Mouse (Mus musculus) myocyte (in vitro differentiated cells): ENCODE measurements around the gene Gm6657. TPM values are rescaled to one million over a fixed set of nuclear protein-coding genes. Genes with fewer than 3 reads are reported as not detected.

ENCODE experiments used
- H3K27me3 ChIP-seq: one replicate; pipeline ENCODE4 v1.6.1; 2011; ENCODE audit not compliant: control insufficient read depth, insufficient read depth, insufficient read length
- H3K36me3 ChIP-seq: one replicate; pipeline ENCODE4 v1.6.1; 2011; ENCODE audit not compliant: control insufficient read depth, insufficient read depth
- H3K4me2 ChIP-seq: one replicate; pipeline ENCODE4 v1.6.1; 2011; ENCODE audit warnings: low read depth, control low read depth
- H3K4me3 ChIP-seq: one replicate; pipeline ENCODE4 v1.5.1; 2011; ENCODE audit warnings: mild to moderate bottlenecking, control low read depth, moderate library complexity
- H3K79me2 ChIP-seq: one replicate; pipeline ENCODE4 v1.6.1; 2011; ENCODE audit not compliant: control insufficient read depth, insufficient read depth
- H3ac ChIP-seq: one replicate; pipeline ENCODE4 v1.6.1; 2011; ENCODE audit not compliant: control insufficient read depth, insufficient read length
- CEBPB ChIP-seq: IDR thresholded peaks from 2 replicates; pipeline ENCODE4 v1.6.1; 2011; ENCODE audit warnings: mild to moderate bottlenecking, moderate library complexity; ENCODE audit not compliant: poor library complexity, insufficient read depth, severe bottlenecking
- E2F4 ChIP-seq: IDR thresholded peaks from one replicate; pipeline ENCODE4 v1.6.1; 2011; ENCODE audit warnings: mild to moderate bottlenecking, control low read depth, moderate library complexity; ENCODE audit not compliant: insufficient read depth
- MAX ChIP-seq: IDR thresholded peaks from one replicate; pipeline ENCODE4 v1.6.1; 2011; ENCODE audit warnings: low read depth, mild to moderate bottlenecking, control low read depth
- MYOD1 ChIP-seq, 3 experiments: IDR thresholded peaks; one replicate each; pipeline ENCODE4 v1.6.1; 2011; ENCODE audit warnings: control low read depth in 2 of 3, low read depth in 2 of 3, mild to moderate bottlenecking in 2 of 3, moderate library complexity in 1 of 3; ENCODE audit not compliant: insufficient read length in 2 of 3, control insufficient read depth in 1 of 3
- MYOG ChIP-seq, 3 experiments: IDR thresholded peaks; one replicate each; pipeline ENCODE4 v1.6.1; 2011; ENCODE audit warnings: control low read depth in 2 of 3, low read depth in 2 of 3, mild to moderate bottlenecking in 2 of 3; ENCODE audit not compliant: insufficient read length in 2 of 3, control insufficient read depth in 1 of 3, insufficient read depth in 1 of 3
- POLR2A ChIP-seq: IDR thresholded peaks from one replicate; pipeline ENCODE4 v1.6.1; 2011; ENCODE audit warnings: low read depth, mild to moderate bottlenecking, control low read depth, moderate library complexity; ENCODE audit not compliant: insufficient read length
- POLR2AphosphoS2 ChIP-seq: IDR thresholded peaks from one replicate; pipeline ENCODE4 v1.6.1; 2011; ENCODE audit warnings: low read depth, control low read depth; ENCODE audit not compliant: insufficient read length
- REST ChIP-seq: IDR thresholded peaks from one replicate; pipeline ENCODE4 v1.6.1; 2011; ENCODE audit warnings: mild to moderate bottlenecking, control low read depth, moderate library complexity; ENCODE audit not compliant: insufficient read depth, insufficient read length
- SRF ChIP-seq: IDR thresholded peaks from one replicate; pipeline ENCODE4 v1.6.1; 2011; ENCODE audit warnings: low read depth; ENCODE audit not compliant: control insufficient read depth, insufficient read length
- TCF12 ChIP-seq: IDR thresholded peaks from one replicate; pipeline ENCODE4 v1.6.1; 2011; ENCODE audit warnings: mild to moderate bottlenecking, control low read depth; ENCODE audit not compliant: poor library complexity, insufficient read depth, severe bottlenecking
- TCF3 ChIP-seq: IDR thresholded peaks from one replicate; pipeline ENCODE4 v1.6.1; 2011; ENCODE audit warnings: low read depth, control low read depth; ENCODE audit not compliant: insufficient read length
- USF1 ChIP-seq: IDR thresholded peaks from one replicate; pipeline ENCODE4 v1.6.1; 2011; ENCODE audit warnings: low read depth, mild to moderate bottlenecking, control low read depth, moderate library complexity
- polyA plus RNA-seq: library from polyadenylated mRNA; unstranded; fragments of >200 nt; fragmentation: generic; extraction: Trizol; gene quantifications from one replicate; pipeline ENCODE4 v1.2.1, GENCODE M21; 2012; ENCODE audit warnings: missing spikeins

Gm6657 gene
- polyA plus RNA-seq, result not detected

- Histone ChIP-seq H3K4me2 (no peak within 1 kb of the TSS), H3K36me3 (no peaks in the 10 kb centered on the region), H3ac (no peak within 1 kb of the TSS), H3K79me2 (no peaks in the 10 kb centered on the region), H3K27me3 (no peaks in the 10 kb centered on the region), H3K4me3 (no peak within 1 kb of the TSS)
- TF ChIP-seq USF1, result no peak
- TF ChIP-seq E2F4, result no peak
- TF ChIP-seq MAX, result no peak
- no peak for TF ChIP-seq CEBPB
Measured at GRCm38 (mm10) chr12:78193942-78194341, at the start of gene Gm6657. Gene Gm6657, plus strand, starts transcription at chr12:78194242.

- H3K36me3 ChIP-seq, result no peaks in the 10 kb centered on the region
- no peak overlapping the region for H3K4me3 ChIP-seq
- H3K79me2 ChIP-seq, result no peaks in the 10 kb centered on the region
- H3ac ChIP-seq, result no peak overlapping the region
- TF ChIP-seq TCF12 (no peak), MAX (no peak), TCF3 (no peak), REST (no peak), E2F4 (no peak), MYOG (IDR thresholded peaks at IDR 0.05; ENCODE audit: control insufficient read depth in 1 of 3, insufficient read depth in 1 of 3, insufficient read length in 2 of 3, low read depth in 2 of 3) (no peak), POLR2AphosphoS2 (no peak)
- H3K4me2 ChIP-seq, result no peak overlapping the region
- no peaks in the 10 kb centered on the region for H3K27me3 ChIP-seq
Measured at GRCm38 (mm10) chr12:78153308-78154002, 40.6 kb upstream of the Gm6657 start.

- TF ChIP-seq MYOG (IDR thresholded peaks at IDR 0.05; ENCODE audit: control insufficient read depth in 1 of 3, insufficient read depth in 1 of 3, insufficient read length in 2 of 3, low read depth in 2 of 3), result no peak
- no peak for TF ChIP-seq TCF3
- TF ChIP-seq REST, result no peak
- TF ChIP-seq POLR2AphosphoS2, result no peak
- TF ChIP-seq CEBPB, result no peak
- TF ChIP-seq MYOD1 (IDR thresholded peaks at IDR 0.05; ENCODE audit: control insufficient read depth in 1 of 3, insufficient read length in 2 of 3, low read depth in 2 of 3), result no peak
- no peak for TF ChIP-seq SRF
- TF ChIP-seq POLR2A, result no peak
- no peak for TF ChIP-seq MAX
- TF ChIP-seq TCF12, result no peak
- Histone ChIP-seq H3K79me2 (no peaks in the 10 kb centered on the region), H3K4me2 (no peak overlapping the region), H3K4me3 (no peak overlapping the region), H3K27me3 (no peaks in the 10 kb centered on the region), H3K36me3 (no peaks in the 10 kb centered on the region), H3ac (no peak overlapping the region)
Measured at GRCm38 (mm10) chr12:78170178-78170577, 23.9 kb upstream of the Gm6657 start.

- Histone ChIP-seq H3K27me3 (no peaks in the 10 kb centered on the region), H3K79me2 (no peaks in the 10 kb centered on the region), H3K4me3 (no peak overlapping the region), H3K36me3 (no peaks in the 10 kb centered on the region), H3ac (no peak overlapping the region), H3K4me2 (no peak overlapping the region)
- TF ChIP-seq CEBPB (no peak), TCF3 (no peak)
Measured at GRCm38 (mm10) chr12:78173945-78174344, 20.1 kb upstream of the Gm6657 start.

GRCm38 (mm10) chr12:78174671-78175070 is 19.4 kb upstream of the Gm6657 start:
- Histone ChIP-seq H3K79me2 (no peaks in the 10 kb centered on the region), H3K4me2 (no peak overlapping the region), H3K4me3 (no peak overlapping the region), H3ac (no peak overlapping the region), H3K27me3 (no peaks in the 10 kb centered on the region), H3K36me3 (no peaks in the 10 kb centered on the region)
- TF ChIP-seq MYOD1 (IDR thresholded peaks at IDR 0.05; ENCODE audit: control insufficient read depth in 1 of 3, insufficient read length in 2 of 3, low read depth in 2 of 3), result no peak
- TF ChIP-seq REST, result no peak
- no peak for TF ChIP-seq SRF
- TF ChIP-seq E2F4, result no peak
- TF ChIP-seq POLR2A, result no peak
- no peak for TF ChIP-seq MYOG (IDR thresholded peaks at IDR 0.05; ENCODE audit: control insufficient read depth in 1 of 3, insufficient read depth in 1 of 3, insufficient read length in 2 of 3, low read depth in 2 of 3)
- TF ChIP-seq MAX, result no peak
- no peak for TF ChIP-seq POLR2AphosphoS2
- TF ChIP-seq CEBPB, result no peak
- no peak for TF ChIP-seq TCF3
- no peak for TF ChIP-seq USF1
- no peak for TF ChIP-seq TCF12
